Mouse (Mus musculus) hematopoietic stem cell, adult 5-6 weeks (primary cell): ENCODE measurements around the gene Sorcs2. TPM values are rescaled to one million over a fixed set of nuclear protein-coding genes. Genes with fewer than 3 reads are reported as not detected.

ENCODE experiments used
- ATAC-seq, 2 experiments: fragments of 125-278 bp in 1 of 2; replicated peaks in 1 of 2; 2 replicates each; pipeline ENCODE4 v1.8.0; 2016 to 2017; ENCODE audit warnings: inconsistent platforms in 2 of 2, mild to moderate bottlenecking in 2 of 2, moderate number of reproducible peaks in 2 of 2, low read depth in 1 of 2, moderate TSS enrichment in 1 of 2; ENCODE audit not compliant: low FRiP score in 2 of 2, poor library complexity in 2 of 2, severe bottlenecking in 2 of 2, insufficient read depth in 1 of 2, low TSS enrichment in 1 of 2
- total RNA-seq: library from RNA; stranded (forward); fragments of 172-1452, 232-1000 nt; gene quantifications from 2 replicates; pipeline ENCODE4 v1.2.3, GENCODE M21; 2017

The Sorcs2 gene
- total RNA-seq, 1 experiment from 2014 or later: 0.30 TPM

DNA sequence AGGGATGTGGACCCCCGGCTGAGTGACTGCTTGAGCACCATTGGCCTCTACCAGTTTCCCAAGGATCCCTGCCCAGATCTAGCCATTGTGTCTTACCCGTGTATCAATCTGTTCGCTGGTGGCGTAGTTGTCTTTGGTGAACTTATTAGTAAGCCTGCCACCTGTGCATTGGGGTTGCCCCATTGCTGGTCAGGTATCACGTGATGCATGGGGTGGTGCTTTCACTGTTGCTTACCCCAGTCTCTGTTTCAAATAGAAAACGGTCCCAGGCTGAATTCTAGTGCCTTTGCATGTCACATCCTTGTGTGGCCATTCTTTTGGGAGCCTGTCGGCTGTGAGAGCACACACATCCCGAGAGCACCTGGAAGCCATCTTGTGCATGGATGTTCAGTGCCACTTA is 409.9 kb downstream of the Sorcs2 start:
- no peak for ATAC-seq

DNA sequence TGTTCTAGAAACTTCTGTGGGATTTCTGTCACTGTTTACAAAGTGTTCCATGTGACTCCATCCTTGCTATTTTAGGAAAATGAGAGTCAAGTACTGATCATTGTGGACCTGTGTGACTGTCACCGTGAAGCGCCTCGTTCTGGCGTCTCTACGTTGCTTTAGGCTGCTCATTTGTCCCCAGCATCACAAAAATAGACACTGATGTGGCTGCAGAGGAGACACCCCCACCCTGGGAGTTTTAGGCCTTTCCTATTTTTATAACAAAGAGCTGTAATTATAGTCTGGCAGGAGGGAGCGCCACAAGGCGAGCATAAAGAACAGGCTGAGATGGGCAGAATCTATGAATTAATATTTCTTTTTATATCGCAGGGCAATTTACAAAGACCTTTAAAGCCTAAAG is 412.3 kb downstream of the Sorcs2 start:
- no peak for ATAC-seq

DNA sequence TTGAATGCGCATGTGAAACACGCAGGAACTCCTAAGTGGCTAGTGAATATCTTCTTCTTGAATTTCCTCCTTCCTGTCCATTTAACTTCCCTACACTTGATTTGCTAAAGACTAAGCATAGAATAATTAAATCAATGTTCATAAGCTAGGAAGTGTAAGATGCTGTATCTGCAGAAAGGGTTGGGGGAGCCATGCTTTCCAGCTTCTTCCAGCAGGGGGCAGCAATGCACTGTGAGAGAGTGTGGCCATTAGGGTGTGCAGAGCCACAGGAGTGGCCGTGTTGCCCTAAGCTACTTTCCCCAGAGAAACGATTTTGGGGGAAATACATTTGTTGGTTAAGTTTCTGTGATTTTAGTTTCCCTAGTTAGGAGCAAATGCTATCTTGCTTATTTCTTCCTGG is 416.0 kb downstream of the Sorcs2 start:
- ATAC-seq: peak; percentile 81 to 84

DNA sequence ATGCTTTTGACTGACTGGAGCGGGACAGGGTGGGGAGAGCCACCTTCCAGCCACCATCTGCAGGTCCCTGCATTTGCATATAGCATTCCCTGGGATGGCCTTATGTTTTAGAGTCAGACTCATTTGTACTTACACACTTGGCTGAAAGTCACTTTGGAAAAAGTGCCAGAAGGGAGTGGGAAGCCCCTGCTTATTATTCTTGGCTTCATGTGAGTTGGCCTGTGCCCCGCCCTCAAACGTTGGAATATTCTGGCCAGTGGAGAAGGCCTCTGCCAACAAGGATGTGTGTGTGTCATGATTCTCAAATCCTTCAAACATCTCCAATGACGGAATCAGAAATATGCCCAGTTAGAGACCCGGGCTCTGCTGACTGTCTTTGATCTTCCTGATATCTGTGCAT is 416.6 kb downstream of the Sorcs2 start:
- ATAC-seq: no peak

DNA sequence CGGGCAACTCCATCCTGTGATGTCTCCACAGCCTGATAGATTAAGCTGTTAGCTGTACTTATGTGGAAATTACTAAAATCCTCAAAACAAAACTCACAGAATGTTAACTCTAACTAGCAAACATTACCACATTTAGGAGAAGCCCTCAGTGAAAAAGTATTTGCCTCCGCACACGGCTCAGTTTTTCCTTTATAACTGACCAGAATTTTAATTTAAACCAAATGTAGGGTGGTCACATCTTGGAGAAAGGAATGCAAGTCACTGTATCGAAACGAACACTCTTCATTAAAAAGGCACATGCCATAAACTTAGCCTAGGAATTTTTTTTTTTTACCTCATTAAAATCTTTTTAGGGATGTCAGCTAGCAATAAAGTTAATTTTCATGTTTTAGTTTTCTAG is 417.4 kb downstream of the Sorcs2 start:
- no peak for ATAC-seq

DNA sequence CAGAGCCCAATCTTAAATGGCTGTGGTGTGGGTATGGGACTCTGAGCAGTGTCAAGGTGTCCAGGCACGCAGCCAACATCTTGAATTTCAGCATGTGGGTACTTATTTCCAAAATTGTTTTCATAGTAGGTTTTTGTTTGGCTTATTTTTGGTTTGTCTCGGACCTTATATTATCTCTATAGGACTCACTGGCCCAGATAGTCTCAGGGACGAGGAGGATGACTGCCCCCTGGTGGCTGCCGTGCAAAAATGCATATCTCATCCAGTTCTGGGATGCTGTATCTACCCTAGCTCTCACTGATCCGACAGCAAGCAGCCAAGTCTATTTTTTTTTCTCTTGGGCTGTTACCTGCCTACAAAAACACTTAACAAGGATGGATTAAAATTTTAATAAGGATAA is 422.3 kb downstream of the Sorcs2 start:
- ATAC-seq: peak; percentile 47 to 55; a peak in 2 of 4 replicates

DNA sequence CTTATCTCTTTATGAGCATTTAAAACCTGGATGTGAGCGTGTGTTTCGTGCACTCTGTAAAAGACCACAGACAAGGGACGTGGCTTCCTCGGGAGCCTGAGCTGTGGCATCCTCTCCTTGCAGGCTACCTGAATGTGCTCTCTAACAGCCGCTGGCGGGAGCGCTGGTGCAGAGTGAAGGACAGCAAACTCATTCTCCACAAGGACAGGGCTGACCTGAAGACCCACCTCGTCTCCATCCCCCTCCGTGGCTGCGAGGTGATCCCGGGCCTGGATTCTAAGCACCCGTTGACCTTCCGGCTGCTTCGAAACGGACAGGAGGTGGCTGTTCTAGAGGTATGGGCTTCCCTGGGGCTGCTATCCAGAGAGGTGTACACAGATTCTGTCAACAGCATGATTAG is 423.7 kb downstream of the Sorcs2 start:
- no peak for ATAC-seq

DNA sequence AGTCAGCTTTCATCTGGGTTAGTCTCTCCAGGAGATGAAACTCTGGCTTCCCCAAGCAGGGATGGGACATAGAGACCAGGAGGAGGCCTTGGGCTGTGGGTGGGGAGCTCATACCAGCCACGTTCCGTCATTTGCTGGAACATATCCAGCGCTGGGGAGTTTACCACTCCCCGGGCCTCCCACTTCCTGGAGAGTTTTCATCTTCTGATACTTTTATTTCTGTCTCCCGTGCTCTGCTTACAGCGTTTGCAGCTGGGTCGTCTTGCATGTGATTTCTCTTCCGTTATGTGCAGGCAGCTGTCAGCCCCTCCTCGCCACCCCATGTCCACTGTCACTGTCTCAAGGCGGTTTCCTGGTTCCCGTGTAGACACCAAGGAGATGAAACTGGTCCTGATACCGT is 424.1 kb downstream of the Sorcs2 start:
- peak in 1 of 2 experiments; percentile 22; a peak in 1 of 4 replicates for ATAC-seq

DNA sequence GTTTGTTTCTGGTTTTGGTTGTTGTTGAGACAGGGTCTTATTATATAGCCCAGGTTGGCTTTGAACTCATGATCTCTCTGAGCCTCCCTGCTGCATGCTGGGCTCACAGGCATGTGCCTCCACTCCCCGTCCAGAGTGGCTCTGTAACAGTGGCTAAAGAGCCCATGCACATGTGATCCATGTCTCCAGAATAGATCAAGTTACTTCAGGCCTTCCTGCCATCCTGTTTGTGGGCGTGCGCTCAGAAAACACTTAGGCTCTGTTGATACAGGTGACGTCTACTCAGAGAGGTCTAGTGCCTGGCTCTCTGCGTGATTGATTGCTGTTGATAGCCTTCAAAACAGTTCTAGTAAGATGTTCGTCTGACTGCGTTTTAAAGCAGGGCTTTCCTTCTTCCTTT is 425.2 kb downstream of the Sorcs2 start:
- no peak for ATAC-seq

DNA sequence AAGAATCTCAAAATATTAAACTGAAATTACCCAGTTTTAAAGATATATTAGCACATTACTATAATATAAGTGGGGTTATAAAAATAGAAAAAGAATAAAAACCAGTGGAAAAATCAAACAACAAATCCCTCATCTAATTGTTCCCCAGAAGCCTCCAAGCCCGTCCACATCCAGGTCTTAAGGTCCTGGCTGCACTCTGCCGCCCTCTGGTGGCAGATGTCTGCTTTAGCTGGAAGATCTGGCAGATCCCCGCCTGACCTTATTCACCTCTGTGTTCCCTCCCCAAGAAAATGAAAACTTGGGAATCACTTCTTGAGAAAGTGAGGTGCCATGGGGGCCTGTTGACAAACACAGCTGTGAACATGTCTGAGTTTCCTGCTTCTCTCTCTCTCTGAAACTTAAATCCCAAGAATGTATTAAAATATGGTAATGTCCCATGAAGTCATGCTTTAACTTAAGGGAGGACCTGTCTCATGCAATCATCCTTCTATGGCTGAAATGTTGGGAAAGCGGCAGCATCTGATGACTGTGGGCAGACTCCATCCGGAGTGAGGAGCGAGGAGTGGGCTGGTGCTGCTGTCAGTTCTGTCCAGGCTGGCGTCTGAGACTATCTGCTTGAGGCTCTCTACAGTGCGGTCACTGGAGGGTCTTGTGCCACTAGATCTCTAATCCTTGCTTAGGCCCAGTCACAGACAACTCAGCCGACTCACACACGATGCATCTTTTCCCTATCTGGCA is 425.9 kb downstream of the Sorcs2 start:
- peak in 1 of 2 experiments; percentile 54; a peak in 1 of 4 replicates for ATAC-seq

DNA sequence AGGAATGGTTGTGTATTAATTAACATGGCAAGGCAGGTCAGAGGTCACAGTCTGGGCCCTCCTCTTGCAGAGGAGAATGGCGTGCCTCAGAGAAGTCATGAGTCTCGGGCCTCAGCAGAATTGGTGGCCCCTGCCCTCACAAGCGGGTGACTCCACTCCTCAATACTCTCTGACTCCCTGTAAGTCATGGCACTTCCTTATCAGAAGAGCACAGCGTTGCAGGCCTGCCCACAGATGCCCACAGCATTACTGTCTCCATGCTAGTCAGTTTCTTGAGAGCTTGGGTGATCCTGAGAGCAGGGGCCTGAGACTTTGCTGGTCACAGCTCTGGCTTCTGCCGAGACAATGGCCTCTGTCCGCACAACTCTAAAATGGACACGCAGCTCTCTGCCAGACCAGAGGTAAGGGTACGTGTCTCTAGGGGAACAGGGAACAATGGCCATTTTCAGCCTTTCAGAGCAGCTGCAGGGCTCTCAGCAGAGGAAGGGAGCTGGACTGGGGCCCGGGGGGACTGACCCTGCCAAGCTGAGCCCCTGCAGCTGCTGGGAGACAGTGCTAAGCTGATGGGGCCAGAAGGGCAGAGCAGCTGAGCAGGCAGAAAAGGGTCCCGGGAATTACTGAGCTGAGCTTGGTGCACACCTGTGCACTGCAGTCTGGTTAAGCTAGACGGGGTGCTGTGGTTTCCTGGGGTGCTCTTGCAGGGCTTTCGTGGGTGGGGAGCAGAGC is 427.4 kb downstream of the Sorcs2 start:
- no peak for ATAC-seq

DNA sequence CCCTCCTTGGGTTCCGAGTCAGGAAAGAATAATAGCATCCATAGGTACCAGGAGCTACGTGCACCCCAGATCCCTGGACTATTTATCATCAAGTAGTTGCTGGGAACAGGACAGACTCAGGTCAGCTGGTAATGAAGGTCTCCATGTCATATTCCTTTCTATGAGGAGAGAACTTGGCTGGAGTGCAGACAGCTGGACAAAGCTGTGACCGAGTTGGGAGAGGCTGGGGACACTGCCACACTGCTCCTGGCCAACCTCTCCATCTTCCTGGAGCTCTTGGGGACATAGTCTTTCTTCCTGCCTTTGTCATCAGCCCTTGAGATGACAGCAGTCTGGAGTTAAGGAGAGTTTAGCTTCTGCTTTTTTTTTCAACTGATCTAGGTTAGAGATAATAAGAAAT is 428.1 kb downstream of the Sorcs2 start:
- ATAC-seq: no peak

Other genes with a start within 250 kb of the Sorcs2 start
- gene Psapl1, start 194.1 kb downstream of the Sorcs2 start, total RNA-seq: not detected in 2 replicates
- gene Grpel1, start 66.9 kb upstream of the Sorcs2 start, total RNA-seq: 25.1 and 26.7 TPM in 2 replicates
- gene Tada2b, start 86.1 kb upstream of the Sorcs2 start, total RNA-seq: 3.7 and 7.6 TPM in 2 replicates
- 0.30 TPM in 1 of 2 replicates, not detected in the other for gene Ccdc96, start 86.4 kb upstream of the Sorcs2 start, total RNA-seq
- 8.8 and 16.7 TPM in 2 replicates for gene Tbc1d14, start 195.1 kb upstream of the Sorcs2 start, total RNA-seq